Mouse (Mus musculus): Measurements from ENCODE around the gene Alkbh6.

Gene Alkbh6

DNA sequence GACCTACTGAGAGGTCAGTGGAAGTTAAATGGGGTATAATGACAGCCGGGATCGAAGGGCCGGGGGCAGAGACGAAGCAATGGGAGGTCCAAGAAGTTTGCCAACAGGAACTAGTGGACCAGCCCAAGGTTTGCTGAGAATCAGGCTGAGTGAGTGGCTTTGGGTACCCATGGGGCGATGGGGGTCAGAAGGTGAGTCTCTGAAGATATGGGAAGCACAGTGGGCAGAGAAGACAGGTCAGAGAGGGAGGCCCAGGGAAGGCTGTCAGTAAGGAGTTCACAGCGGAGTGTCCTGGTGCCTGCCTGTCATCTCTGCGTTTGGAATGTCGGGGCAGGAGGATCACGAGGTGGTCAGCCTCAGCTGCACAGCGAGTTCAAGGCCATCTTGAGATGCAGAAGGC, 19.9 kb downstream of the Alkbh6 start:
- DNase-seq (ENCODE audit: low spot score): no peak

DNA sequence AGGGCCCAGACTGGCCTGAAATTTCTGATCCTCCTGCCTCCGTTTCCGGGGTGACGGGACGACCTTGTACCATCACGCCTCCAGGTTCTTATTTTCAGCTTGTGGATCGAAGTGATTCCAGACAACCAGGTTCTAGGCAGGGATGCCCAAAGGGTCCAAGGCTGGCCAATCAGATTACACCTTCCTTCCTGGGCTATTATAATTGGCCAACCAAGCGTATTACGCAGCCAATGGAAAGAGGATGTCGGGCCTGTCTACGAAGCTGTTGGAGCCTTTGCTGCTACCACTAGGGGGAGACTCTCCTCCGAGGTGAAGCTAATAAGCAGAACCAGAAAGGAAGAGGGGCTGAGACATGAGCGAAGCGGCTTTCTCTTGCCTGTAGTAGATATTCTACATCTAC, 23.4 kb downstream of the Alkbh6 start:
- DNase-seq (ENCODE audit: low spot score): peak; percentile 77

GRCm38 (mm10) chr7:30332622-30333259, 24.2 kb downstream of the Alkbh6 start:
- DNase-seq (ENCODE audit: low spot score): no peak

DNA sequence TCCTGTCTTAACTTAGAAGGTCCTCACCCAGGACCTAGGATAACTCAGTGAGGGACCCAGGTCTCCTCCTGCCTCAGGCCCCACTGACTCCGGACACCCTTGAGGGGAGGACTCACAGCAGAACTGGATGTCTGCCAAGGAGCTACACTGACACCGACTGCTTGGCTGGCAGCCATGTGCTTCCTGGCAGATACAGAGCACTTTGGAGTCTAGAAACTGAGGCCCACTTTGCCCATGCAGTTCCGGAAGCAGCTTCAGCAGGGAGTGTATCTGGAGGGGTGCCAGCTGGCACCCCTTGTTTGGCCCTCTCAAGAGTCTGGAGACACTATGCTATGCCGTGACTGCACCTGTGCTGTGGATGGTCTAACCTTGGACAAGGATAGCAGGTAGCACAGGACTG, 24.9 kb downstream of the Alkbh6 start:
- DNase-seq (ENCODE audit: low spot score): peak; percentile 75

GRCm38 (mm10) chr7:30334563-30334962, 26.0 kb downstream of the Alkbh6 start:
- DNase-seq (ENCODE audit: low spot score): no peak

- DNase-seq (ENCODE audit: low spot score): no peak
These were observed 27.2 kb downstream of the Alkbh6 start for GRCm38 (mm10) chr7:30335688-30336087.

- peak; percentile 93 for DNase-seq (ENCODE audit: low spot score)
These were observed 27.9 kb downstream of the Alkbh6 start for GRCm38 (mm10) chr7:30336384-30336783.

- no peak for DNase-seq (ENCODE audit: low spot score)
These were observed 31.1 kb downstream of the Alkbh6 start for GRCm38 (mm10) chr7:30339432-30340109.

DNA sequence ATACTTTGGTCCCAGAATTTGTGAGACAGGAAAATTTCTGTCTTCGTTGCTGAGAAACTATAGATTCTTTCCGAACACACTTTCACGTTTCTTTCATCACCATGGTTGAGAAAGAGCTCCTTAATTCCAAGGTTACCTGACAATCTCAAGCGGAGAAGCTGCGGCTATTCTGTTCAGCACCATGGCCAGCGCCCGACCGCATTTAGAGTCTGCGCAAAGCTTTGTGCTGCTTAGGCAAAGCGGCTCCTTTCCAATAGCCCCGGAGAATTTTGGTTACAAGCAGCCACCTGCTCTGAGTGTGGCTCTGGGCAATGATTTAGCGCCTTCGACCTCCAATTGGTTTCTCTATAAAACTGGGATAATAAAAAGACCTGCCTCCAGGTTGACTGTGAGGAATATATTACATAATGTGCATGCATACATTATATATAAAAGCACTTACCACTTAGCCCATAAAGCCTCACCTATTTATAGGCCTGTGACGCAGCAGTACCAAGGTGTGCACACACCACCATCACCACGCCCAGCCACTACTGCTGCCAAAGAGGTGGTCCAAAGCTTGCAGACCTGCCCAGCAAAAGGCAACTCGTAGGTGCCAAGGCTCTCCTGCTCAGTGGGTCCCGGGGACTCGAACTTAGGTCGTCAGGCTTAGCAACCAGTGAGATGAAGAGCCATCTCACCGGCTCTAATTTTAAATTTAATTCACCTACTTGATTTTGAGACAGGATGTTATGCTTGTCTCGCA, 38.3 kb downstream of the Alkbh6 start:
- peak; percentile 88 for DNase-seq (ENCODE audit: low spot score)

DNA sequence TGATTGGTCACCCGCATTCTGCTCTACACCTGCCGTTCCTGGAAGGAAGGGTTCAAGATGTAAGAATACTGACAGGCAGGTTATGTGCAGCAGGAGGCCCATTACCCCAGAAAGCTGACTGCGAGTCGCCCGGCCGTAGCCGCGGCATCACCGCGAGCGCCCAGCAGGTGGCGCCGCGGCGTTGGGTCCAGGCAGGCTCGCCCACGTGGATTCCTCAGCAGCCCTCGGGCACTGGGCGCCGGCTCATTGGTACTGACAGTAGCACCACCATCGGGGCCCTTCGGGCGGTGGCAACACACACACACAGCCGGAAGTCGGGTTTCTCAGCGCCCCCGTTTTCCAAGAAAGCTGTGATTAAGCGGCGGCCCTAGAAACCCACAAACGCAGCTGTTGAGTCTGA, 39.3 kb downstream of the Alkbh6 start:
- DNase-seq (ENCODE audit: low spot score): peak; percentile 76

GRCm38 (mm10) chr7:30353279-30353822, 44.8 kb downstream of the Alkbh6 start:
- peak; percentile 82 for DNase-seq (ENCODE audit: low spot score)

- no peak for DNase-seq (ENCODE audit: low spot score)
These were observed 45.5 kb downstream of the Alkbh6 start for GRCm38 (mm10) chr7:30354059-30354458.

- no peak for DNase-seq (ENCODE audit: low spot score)
These were observed 50.1 kb downstream of the Alkbh6 start for GRCm38 (mm10) chr7:30358378-30359186.

DNA sequence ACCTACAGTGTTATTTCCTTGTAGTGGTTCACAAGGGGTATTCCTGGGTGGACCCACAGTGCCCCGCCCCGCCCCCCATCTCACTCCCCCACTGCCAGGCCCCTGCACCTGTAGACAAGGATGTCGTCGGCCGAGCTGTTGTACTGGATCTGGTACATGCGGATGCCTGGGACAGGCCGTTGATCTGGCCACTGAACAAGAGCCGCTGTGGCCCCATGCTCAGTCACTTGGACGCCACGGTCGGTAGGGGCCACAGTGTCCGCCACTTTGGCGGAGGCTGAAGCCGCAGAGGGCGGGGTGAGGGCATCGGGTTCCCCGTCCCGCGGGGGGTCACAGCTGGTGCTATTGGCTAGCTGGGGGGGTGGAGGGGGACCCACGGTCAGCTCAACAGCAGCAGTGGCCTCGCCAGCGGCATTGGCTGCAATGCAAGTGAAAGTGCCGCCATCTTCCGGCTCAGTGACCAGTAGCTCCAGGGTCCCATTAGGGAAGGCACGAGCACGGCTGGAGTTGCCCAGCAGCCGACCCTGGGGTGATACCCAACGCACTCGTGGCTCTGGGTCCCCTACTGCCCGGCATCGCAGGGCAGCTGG, 50.9 kb downstream of the Alkbh6 start:
- no peak for DNase-seq (ENCODE audit: low spot score)

DNA sequence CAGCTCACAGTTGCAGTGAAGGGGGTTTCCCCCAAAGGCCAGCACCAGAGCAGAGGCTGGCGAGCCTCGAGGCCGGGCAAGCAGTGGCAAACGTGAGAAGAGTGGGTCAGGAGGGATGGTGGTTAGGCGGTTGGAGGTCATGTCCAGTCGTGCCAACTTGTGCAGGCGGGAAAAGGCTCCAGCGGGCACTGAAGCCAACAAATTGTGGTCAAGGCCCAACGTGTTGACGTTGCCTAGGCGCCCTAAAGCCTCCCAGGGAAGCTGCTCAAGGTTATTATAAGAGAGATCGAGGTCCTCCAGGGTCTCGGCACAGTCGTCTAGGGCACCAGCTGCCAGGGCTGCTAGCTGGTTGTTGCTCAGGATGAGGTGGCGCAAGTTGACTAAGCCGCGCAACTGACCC, 51.5 kb downstream of the Alkbh6 start:
- no peak for DNase-seq (ENCODE audit: low spot score)

- DNase-seq (ENCODE audit: low spot score): peak; percentile 74
These were observed 54.3 kb downstream of the Alkbh6 start, which contains the start of gene Lrfn3 for GRCm38 (mm10) chr7:30362652-30363343. Gene Lrfn3 (minus strand): TSS chr7:30362772.

GRCm38 (mm10) chr7:30363344-30363738, 54.8 kb downstream of the Alkbh6 start:
- DNase-seq (ENCODE audit: low spot score): no peak
